Mouse (Mus musculus): ENCODE results near the gene Ormdl1. TPM values are rescaled to one million over a fixed set of nuclear protein-coding genes. Genes with fewer than 3 reads are reported as not detected.
A peak's percentile ranks its signal among the peaks of the same experiment; 100 is the strongest.
"Not testable (repeated sequence)": the region's sequence is repeated elsewhere in the genome, so short reads cannot be mapped to it uniquely, and the experiment has no call there.

The Ormdl1 gene
- polyA plus RNA-seq, 1 experiment, result 2.5 TPM

GRCm38 (mm10) chr1:53312989-53313967 is 16.4 kb downstream of the Ormdl1 start, which contains the start of gene Osgepl1:
Osgepl1 (plus strand) TSS chr1:53313624.
- no peaks in the 10 kb centered on the region for H3K36me3 ChIP-seq (ENCODE audit: control insufficient read depth, insufficient read depth, low read length)
- TF ChIP-seq CTCF (IDR thresholded peaks at IDR 0.05; ENCODE audit: control insufficient read depth, insufficient read depth, insufficient replicate concordance, low read depth, low read length), result no peak
- peak; percentile 70 for TF ChIP-seq POLR2A (IDR thresholded peaks at IDR 0.05; ENCODE audit: control insufficient read depth, low read depth, low read length)
- H3K4me1 ChIP-seq (ENCODE audit: control insufficient read depth, insufficient read depth, low read length), result no peaks in the 10 kb centered on the region
- H3K27me3 ChIP-seq (ENCODE audit: control insufficient read depth, insufficient read depth, low read length), result no peaks in the 10 kb centered on the region
- peak within 1 kb of the TSS; percentile 97 for H3K4me3 ChIP-seq (ENCODE audit: control insufficient read depth, low read depth, low read length)
- H3K27ac ChIP-seq (ENCODE audit: control insufficient read depth, insufficient read depth, low read depth, low read length), result peak within 1 kb of the TSS; percentile 88

GRCm38 (mm10) chr1:53321662-53322344 is 24.9 kb downstream of the Ormdl1 start:
- Histone ChIP-seq H3K36me3 (ENCODE audit: control insufficient read depth, insufficient read depth, low read length) (no peaks in the 10 kb centered on the region; the same call in none of the 2 replicates), H3K27ac (ENCODE audit: control insufficient read depth, insufficient read depth, low read depth, low read length) (no peak overlapping the region), H3K4me3 (ENCODE audit: control insufficient read depth, low read depth, low read length) (no peak overlapping the region), H3K27me3 (ENCODE audit: control insufficient read depth, insufficient read depth, low read length) (no peaks in the 10 kb centered on the region), H3K4me1 (ENCODE audit: control insufficient read depth, insufficient read depth, low read length) (no peaks in the 10 kb centered on the region)
- TF ChIP-seq POLR2A (IDR thresholded peaks at IDR 0.05; ENCODE audit: control insufficient read depth, low read depth, low read length), result no peak

GRCm38 (mm10) chr1:53323254-53323653 is 26.4 kb downstream of the Ormdl1 start:
- TF ChIP-seq POLR2A (IDR thresholded peaks at IDR 0.05; ENCODE audit: control insufficient read depth, low read depth, low read length), result no peak
- no peak for TF ChIP-seq CTCF (IDR thresholded peaks at IDR 0.05; ENCODE audit: control insufficient read depth, insufficient read depth, insufficient replicate concordance, low read depth, low read length)
- H3K27ac ChIP-seq (ENCODE audit: control insufficient read depth, insufficient read depth, low read depth, low read length), result no peak overlapping the region
- H3K4me3 ChIP-seq (ENCODE audit: control insufficient read depth, low read depth, low read length), result no peak overlapping the region
- no peaks in the 10 kb centered on the region for H3K4me1 ChIP-seq (ENCODE audit: control insufficient read depth, insufficient read depth, low read length)
- no peaks in the 10 kb centered on the region for H3K27me3 ChIP-seq (ENCODE audit: control insufficient read depth, insufficient read depth, low read length)
- no peaks in the 10 kb centered on the region; the same call in none of the 2 replicates for H3K36me3 ChIP-seq (ENCODE audit: control insufficient read depth, insufficient read depth, low read length)

- H3K36me3 ChIP-seq (ENCODE audit: control insufficient read depth, insufficient read depth, low read length), result no peaks in the 10 kb centered on the region; the same call in none of the 2 replicates
- no peaks in the 10 kb centered on the region for H3K27me3 ChIP-seq (ENCODE audit: control insufficient read depth, insufficient read depth, low read length)
- TF ChIP-seq CTCF (IDR thresholded peaks at IDR 0.05; ENCODE audit: control insufficient read depth, insufficient read depth, insufficient replicate concordance, low read depth, low read length), result no peak
- TF ChIP-seq POLR2A (IDR thresholded peaks at IDR 0.05; ENCODE audit: control insufficient read depth, low read depth, low read length), result no peak
Measured at GRCm38 (mm10) chr1:53324277-53324676, 27.4 kb downstream of the Ormdl1 start.

GRCm38 (mm10) chr1:53324827-53325494 is 28.1 kb downstream of the Ormdl1 start:
- Histone ChIP-seq H3K36me3 (ENCODE audit: control insufficient read depth, insufficient read depth, low read length) (no peaks in the 10 kb centered on the region; the same call in none of the 2 replicates), H3K27ac (ENCODE audit: control insufficient read depth, insufficient read depth, low read depth, low read length) (no peak overlapping the region), H3K4me1 (ENCODE audit: control insufficient read depth, insufficient read depth, low read length) (no peaks in the 10 kb centered on the region), H3K27me3 (ENCODE audit: control insufficient read depth, insufficient read depth, low read length) (no peaks in the 10 kb centered on the region), H3K4me3 (ENCODE audit: control insufficient read depth, low read depth, low read length) (no peak overlapping the region)
- TF ChIP-seq CTCF (IDR thresholded peaks at IDR 0.05; ENCODE audit: control insufficient read depth, insufficient read depth, insufficient replicate concordance, low read depth, low read length), result no peak
- no peak for TF ChIP-seq POLR2A (IDR thresholded peaks at IDR 0.05; ENCODE audit: control insufficient read depth, low read depth, low read length)

More at GRCm38 (mm10) chr1:53324277-53324676, 27.4 kb downstream of the Ormdl1 start:
- H3K4me1 ChIP-seq (ENCODE audit: control insufficient read depth, insufficient read depth, low read length), result no peaks in the 10 kb centered on the region
- no peak overlapping the region for H3K27ac ChIP-seq (ENCODE audit: control insufficient read depth, insufficient read depth, low read depth, low read length)
- H3K4me3 ChIP-seq (ENCODE audit: control insufficient read depth, low read depth, low read length), result no peak overlapping the region

GRCm38 (mm10) chr1:53333527-53333926 is 36.6 kb downstream of the Ormdl1 start:
- not testable (repeated sequence) for H3K4me3 ChIP-seq (ENCODE audit: control insufficient read depth, low read depth, low read length); H3K36me3 ChIP-seq (ENCODE audit: control insufficient read depth, insufficient read depth, low read length); H3K4me1 ChIP-seq (ENCODE audit: control insufficient read depth, insufficient read depth, low read length); H3K27me3 ChIP-seq (ENCODE audit: control insufficient read depth, insufficient read depth, low read length); H3K27ac ChIP-seq (ENCODE audit: control insufficient read depth, insufficient read depth, low read depth, low read length)

- no peaks in the 10 kb centered on the region for H3K4me1 ChIP-seq (ENCODE audit: control insufficient read depth, insufficient read depth, low read length)
- H3K27ac ChIP-seq (ENCODE audit: control insufficient read depth, insufficient read depth, low read depth, low read length), result no peak overlapping the region
- TF ChIP-seq POLR2A (IDR thresholded peaks at IDR 0.05; ENCODE audit: control insufficient read depth, low read depth, low read length) (no peak), CTCF (IDR thresholded peaks at IDR 0.05; ENCODE audit: control insufficient read depth, insufficient read depth, insufficient replicate concordance, low read depth, low read length) (no peak)
- no peak overlapping the region for H3K4me3 ChIP-seq (ENCODE audit: control insufficient read depth, low read depth, low read length)
- no peaks in the 10 kb centered on the region for H3K36me3 ChIP-seq (ENCODE audit: control insufficient read depth, insufficient read depth, low read length)
- H3K27me3 ChIP-seq (ENCODE audit: control insufficient read depth, insufficient read depth, low read length), result no peaks in the 10 kb centered on the region
Measured at GRCm38 (mm10) chr1:53335465-53335864, 38.6 kb downstream of the Ormdl1 start.

GRCm38 (mm10) chr1:53337403-53337802 is 40.5 kb downstream of the Ormdl1 start:
- not testable (repeated sequence) for H3K4me3 ChIP-seq (ENCODE audit: control insufficient read depth, low read depth, low read length); H3K27ac ChIP-seq (ENCODE audit: control insufficient read depth, insufficient read depth, low read depth, low read length); H3K27me3 ChIP-seq (ENCODE audit: control insufficient read depth, insufficient read depth, low read length); H3K4me1 ChIP-seq (ENCODE audit: control insufficient read depth, insufficient read depth, low read length); H3K36me3 ChIP-seq (ENCODE audit: control insufficient read depth, insufficient read depth, low read length)
